Mouse (Mus musculus): ENCODE data around the gene Rgs3.

- TF ChIP-seq CTCF (IDR thresholded peaks at IDR 0.05; ENCODE audit: low read depth) = no peak
- no peak for TF ChIP-seq EP300 (IDR thresholded peaks at IDR 0.05; ENCODE audit: low read depth)
Observed at GRCm38 (mm10) chr4:62703151-62703550, 143.5 kb downstream of the Rgs3 start.
